Mouse (Mus musculus) bone marrow, adult 2 months (tissue): ENCODE measurements around the gene Pnn.

ENCODE experiments used
- CTCF ChIP-seq: fragments of 200-500 bp; IDR thresholded peaks from 2 replicates; pipeline ENCODE4 v1.5.1; 2011; ENCODE audit warnings: low read length, control low read depth; ENCODE audit not compliant: control insufficient read depth, insufficient read depth
- POLR2A ChIP-seq: fragments of 200-500 bp; IDR thresholded peaks from 2 replicates; pipeline ENCODE4 v1.6.1; 2011; ENCODE audit warnings: low read depth, mild to moderate bottlenecking, control low read depth, low read length, borderline replicate concordance; ENCODE audit not compliant: control insufficient read depth

- TF ChIP-seq CTCF (no peak), POLR2A (no peak)
These were observed 7.4 kb downstream of the Pnn start for GRCm38 (mm10) chr12:59074052-59074451.
